Mouse (Mus musculus): Measurements from ENCODE around the gene Pus7. TPM values are rescaled to one million over a fixed set of nuclear protein-coding genes. Genes with fewer than 3 reads are reported as not detected.

Gene Pus7
- polyA plus RNA-seq, 1 experiment from 2014 or later: 21.1 TPM

- peak; percentile 65 for ATAC-seq (ENCODE audit: extremely low read depth, insufficient number of reproducible peaks, low FRiP score, low TSS enrichment)
- H3K9me3 ChIP-seq: no peaks in the 10 kb centered on the region
- peak within 1 kb of the TSS; percentile 96 for H3K4me2 ChIP-seq
- H3K4me1 ChIP-seq: peaks cover 23% of the 10 kb centered on the region
- peak within 1 kb of the TSS; percentile 97 for H3K9ac ChIP-seq
- H3K4me3 ChIP-seq: peak within 1 kb of the TSS; percentile 98
- no peaks in the 10 kb centered on the region for H3K27me3 ChIP-seq (replicated peaks)
- peaks cover 36% of the 10 kb centered on the region for H3K36me3 ChIP-seq
- peak within 1 kb of the TSS; percentile 87 for H3K27ac ChIP-seq (replicated peaks)
- WGBS: 2% methylated on average over 47 of the region's 47 CpGs
Observed at GRCm38 (mm10) chr5:23787536-23788389, 4.3 kb upstream of the Pus7 start, which contains the start of gene Rint1. Gene Rint1 (plus strand): TSS chr5:23787711.

- no peaks in the 10 kb centered on the region for H3K9me3 ChIP-seq
- H3K36me3 ChIP-seq: peaks cover 10% of the 10 kb centered on the region; the same call in 1 of the 2 replicates
- H3K4me2 ChIP-seq: peak overlapping the region; percentile 87
- H3K9ac ChIP-seq: peak overlapping the region; percentile 90
- 37% methylated on average over 8 of the region's 8 CpGs for WGBS
- no peak for ATAC-seq (ENCODE audit: extremely low read depth, insufficient number of reproducible peaks, low FRiP score, low TSS enrichment)
- peak overlapping the region; percentile 60; the same call in 1 of the 2 replicates for H3K27ac ChIP-seq (replicated peaks)
- peaks cover 25% of the 10 kb centered on the region for H3K4me1 ChIP-seq
- H3K4me3 ChIP-seq: peak overlapping the region; percentile 83
- no peaks in the 10 kb centered on the region for H3K27me3 ChIP-seq (replicated peaks)
Observed at GRCm38 (mm10) chr5:23782051-23782810, 1.3 kb downstream of the Pus7 start.

- Histone ChIP-seq H3K9me3 (no peaks in the 10 kb centered on the region), H3K4me3 (no peak overlapping the region), H3K27me3 (replicated peaks) (no peaks in the 10 kb centered on the region), H3K4me1 (peaks cover 23% of the 10 kb centered on the region), H3K36me3 (peaks cover 18% of the 10 kb centered on the region), H3K4me2 (no peak overlapping the region), H3K9ac (peak overlapping the region; percentile 40; the same call in 1 of the 2 replicates), H3K27ac (replicated peaks) (no peak overlapping the region)
- 67% methylated on average over 4 of the region's 4 CpGs for WGBS
- no peak for ATAC-seq (ENCODE audit: extremely low read depth, insufficient number of reproducible peaks, low FRiP score, low TSS enrichment)
Observed at GRCm38 (mm10) chr5:23781172-23781571, 2.3 kb downstream of the Pus7 start.

GRCm38 (mm10) chr5:23780516-23780915, 3.0 kb downstream of the Pus7 start:
- no peaks in the 10 kb centered on the region for H3K27me3 ChIP-seq (replicated peaks)
- H3K4me2 ChIP-seq: no peak overlapping the region
- peaks cover 23% of the 10 kb centered on the region for H3K36me3 ChIP-seq
- H3K9ac ChIP-seq: no peak overlapping the region
- no peak overlapping the region for H3K27ac ChIP-seq (replicated peaks)
- WGBS: 79% methylated on average over 4 of the region's 4 CpGs
- no peak overlapping the region for H3K4me3 ChIP-seq
- H3K4me1 ChIP-seq: peaks cover 23% of the 10 kb centered on the region
- no peak for ATAC-seq (ENCODE audit: extremely low read depth, insufficient number of reproducible peaks, low FRiP score, low TSS enrichment)
- no peaks in the 10 kb centered on the region for H3K9me3 ChIP-seq

GRCm38 (mm10) chr5:23774186-23774585, 9.3 kb downstream of the Pus7 start:
- WGBS: 74% methylated on average over 6 of the region's 6 CpGs
- Histone ChIP-seq H3K4me3 (no peak overlapping the region), H3K36me3 (peaks cover 70% of the 10 kb centered on the region), H3K9ac (no peak overlapping the region), H3K27me3 (replicated peaks) (no peaks in the 10 kb centered on the region), H3K4me2 (no peak overlapping the region), H3K9me3 (no peaks in the 10 kb centered on the region), H3K27ac (replicated peaks) (no peak overlapping the region), H3K4me1 (no peaks in the 10 kb centered on the region)
- no peak for ATAC-seq (ENCODE audit: extremely low read depth, insufficient number of reproducible peaks, low FRiP score, low TSS enrichment)

GRCm38 (mm10) chr5:23771105-23771504, 12.4 kb downstream of the Pus7 start:
- no peak for ATAC-seq (ENCODE audit: extremely low read depth, insufficient number of reproducible peaks, low FRiP score, low TSS enrichment)
- H3K36me3 ChIP-seq: peaks cover 75% of the 10 kb centered on the region
- peak overlapping the region; percentile 5 for H3K4me2 ChIP-seq
- no peak overlapping the region for H3K9ac ChIP-seq
- H3K4me3 ChIP-seq: no peak overlapping the region
- H3K9me3 ChIP-seq: no peaks in the 10 kb centered on the region
- 58% methylated on average over 8 of the region's 8 CpGs for WGBS
- H3K27me3 ChIP-seq (replicated peaks): no peaks in the 10 kb centered on the region
- H3K27ac ChIP-seq (replicated peaks): no peak overlapping the region
- no peaks in the 10 kb centered on the region for H3K4me1 ChIP-seq

GRCm38 (mm10) chr5:23764557-23764956, 19.0 kb downstream of the Pus7 start:
- Histone ChIP-seq H3K27me3 (replicated peaks) (no peaks in the 10 kb centered on the region), H3K4me2 (no peak overlapping the region), H3K4me3 (no peak overlapping the region), H3K27ac (replicated peaks) (no peak overlapping the region), H3K36me3 (peaks cover 76% of the 10 kb centered on the region), H3K9ac (no peak overlapping the region), H3K9me3 (no peaks in the 10 kb centered on the region), H3K4me1 (no peaks in the 10 kb centered on the region)
- no peak for ATAC-seq (ENCODE audit: extremely low read depth, insufficient number of reproducible peaks, low FRiP score, low TSS enrichment)
- WGBS: 89% methylated on average over 5 of the region's 5 CpGs

GRCm38 (mm10) chr5:23762531-23762930, 21.0 kb downstream of the Pus7 start:
- Histone ChIP-seq H3K9ac (no peak overlapping the region), H3K27ac (replicated peaks) (no peak overlapping the region), H3K4me3 (no peak overlapping the region), H3K36me3 (peaks cover 71% of the 10 kb centered on the region), H3K9me3 (no peaks in the 10 kb centered on the region), H3K27me3 (replicated peaks) (no peaks in the 10 kb centered on the region), H3K4me1 (0 out of 2 replicates have a peak, but pooled peaks cover 4% of the 10 kb centered on the region), H3K4me2 (no peak overlapping the region)
- ATAC-seq (ENCODE audit: extremely low read depth, insufficient number of reproducible peaks, low FRiP score, low TSS enrichment): no peak
- 89% methylated on average over 6 of the region's 6 CpGs for WGBS

- Histone ChIP-seq H3K27ac (replicated peaks) (no peak overlapping the region), H3K9me3 (no peaks in the 10 kb centered on the region), H3K36me3 (peaks cover 72% of the 10 kb centered on the region), H3K9ac (no peak overlapping the region), H3K4me2 (no peak overlapping the region), H3K4me1 (0 out of 2 replicates have a peak, but pooled peaks cover 4% of the 10 kb centered on the region), H3K27me3 (replicated peaks) (no peaks in the 10 kb centered on the region), H3K4me3 (no peak overlapping the region)
- WGBS: 44% methylated on average over 2 of the region's 2 CpGs
- no peak for ATAC-seq (ENCODE audit: extremely low read depth, insufficient number of reproducible peaks, low FRiP score, low TSS enrichment)
Observed at GRCm38 (mm10) chr5:23758633-23759032, 24.9 kb downstream of the Pus7 start.

- H3K9me3 ChIP-seq: no peaks in the 10 kb centered on the region
- peaks cover 64% of the 10 kb centered on the region for H3K36me3 ChIP-seq
- no peak overlapping the region for H3K4me2 ChIP-seq
- H3K4me3 ChIP-seq: no peak overlapping the region
- WGBS: 94% methylated on average over 4 of the region's 4 CpGs
- no peak for ATAC-seq (ENCODE audit: extremely low read depth, insufficient number of reproducible peaks, low FRiP score, low TSS enrichment)
- 0 out of 2 replicates have a peak, but pooled peaks cover 4% of the 10 kb centered on the region for H3K4me1 ChIP-seq
- no peaks in the 10 kb centered on the region for H3K27me3 ChIP-seq (replicated peaks)
- H3K27ac ChIP-seq (replicated peaks): no peak overlapping the region
- no peak overlapping the region for H3K9ac ChIP-seq
Observed at GRCm38 (mm10) chr5:23756368-23756767, 27.1 kb downstream of the Pus7 start.

- H3K9me3 ChIP-seq: no peaks in the 10 kb centered on the region
- H3K4me2 ChIP-seq: no peak overlapping the region
- H3K27ac ChIP-seq (replicated peaks): no peak overlapping the region
- peaks cover 66% of the 10 kb centered on the region for H3K36me3 ChIP-seq
- no peak overlapping the region for H3K9ac ChIP-seq
- H3K4me1 ChIP-seq: 0 out of 2 replicates have a peak, but pooled peaks cover 4% of the 10 kb centered on the region
- ATAC-seq (ENCODE audit: extremely low read depth, insufficient number of reproducible peaks, low FRiP score, low TSS enrichment): no peak
- 94% methylated on average over 9 of the region's 9 CpGs for WGBS
- H3K4me3 ChIP-seq: no peak overlapping the region
- H3K27me3 ChIP-seq (replicated peaks): no peaks in the 10 kb centered on the region
Observed at GRCm38 (mm10) chr5:23755591-23755990, 27.9 kb downstream of the Pus7 start.

Measured in heart, embryonic 13.5 days (tissue).